Mouse (Mus musculus) midbrain, embryonic 16.5 days (tissue): ENCODE measurements at regions not wholly inside any gene's neighbourhood (a gene's known extent, or its start where the extent isn't known, plus 50 kb on each side); places are given as distances from the start of the nearest gene placed in this dataset.

Experiments
- ATAC-seq: fragments of 200-750 bp; cut with Nextera tagmentation; 2 replicates; pipeline ENCODE4 v1.8.0; 2017; ENCODE audit warnings: moderate TSS enrichment
- H3K27ac ChIP-seq: fragments of 300-500 bp; sonication (generic); 2 replicates; pipeline ENCODE4 v1.5.1; 2014; ENCODE audit warnings: mild to moderate bottlenecking, low read length, mixed read lengths
- H3K27me3 ChIP-seq: fragments of 300-500 bp; sonication (generic); 2 replicates; pipeline ENCODE4 v1.6.1; 2014; ENCODE audit warnings: low read depth, low read length, mixed read lengths; ENCODE audit not compliant: control insufficient read depth, insufficient read depth
- H3K36me3 ChIP-seq: fragments of 300-500 bp; sonication (generic); 2 replicates; pipeline ENCODE4 v1.6.1; 2014; ENCODE audit warnings: mild to moderate bottlenecking, low read length, moderate library complexity, mixed read lengths; ENCODE audit not compliant: control insufficient read depth, insufficient read depth
- H3K4me1 ChIP-seq: fragments of 300-500 bp; sonication (generic); 2 replicates; pipeline ENCODE4 v1.6.1; 2014; ENCODE audit warnings: mild to moderate bottlenecking, low read length, mixed read lengths; ENCODE audit not compliant: control insufficient read depth, insufficient read depth
- H3K4me2 ChIP-seq: fragments of 300-500 bp; sonication (generic); 2 replicates; pipeline ENCODE4 v1.6.1; 2014; ENCODE audit warnings: mild to moderate bottlenecking, low read length, mixed read lengths
- H3K4me3 ChIP-seq: fragments of 300-500 bp; sonication (generic); 2 replicates; pipeline ENCODE4 v1.5.1; 2014; ENCODE audit warnings: low read depth, mild to moderate bottlenecking, low read length, moderate library complexity, mixed read lengths
- H3K9ac ChIP-seq: fragments of 300-500 bp; sonication (generic); 2 replicates; pipeline ENCODE4 v1.6.1; 2014; ENCODE audit warnings: low read depth, low read length, mixed read lengths
- H3K9me3 ChIP-seq: fragments of 300-500 bp; sonication (generic); replicated peaks from 2 replicates; pipeline ENCODE4 v1.6.1; 2014; ENCODE audit warnings: mild to moderate bottlenecking, low read length, mixed read lengths; ENCODE audit not compliant: control insufficient read depth, poor library complexity, severe bottlenecking
- WGBS: fragments of 180-500 bp; shearing (Covaris S2); extraction: QIAGEN DNeasy Blood & Tissue Kit; methylation state at CpG from one replicate; pipeline ENCODE4 v1.1.7; 2014; 5-methylcytosine and 5-hydroxymethylcytosine counted together

- Histone ChIP-seq H3K9ac (no peak overlapping the region), H3K27me3 (no peaks in the 10 kb centered on the region), H3K4me3 (no peak overlapping the region), H3K4me2 (no peak overlapping the region), H3K4me1 (peaks cover 11% of the 10 kb centered on the region), H3K27ac (peak overlapping the region; percentile 43; the same call in 1 of the 2 replicates), H3K36me3 (no peaks in the 10 kb centered on the region), H3K9me3 (no peaks in the 10 kb centered on the region)
- ATAC-seq = no peak
- 51% methylated on average over 8 of the region's 8 CpGs for WGBS
Measured at GRCm38 (mm10) chr17:9927724-9928123, 258.2 kb upstream of the Pabpc6 start.

- Histone ChIP-seq H3K27ac (no peak overlapping the region), H3K4me3 (no peak overlapping the region), H3K9ac (no peak overlapping the region), H3K27me3 (no peaks in the 10 kb centered on the region), H3K9me3 (no peaks in the 10 kb centered on the region), H3K4me2 (no peak overlapping the region), H3K4me1 (peaks cover 11% of the 10 kb centered on the region), H3K36me3 (no peaks in the 10 kb centered on the region)
- no peak for ATAC-seq
- WGBS = 60% methylated on average over 4 of the region's 4 CpGs
Measured at GRCm38 (mm10) chr17:9926308-9926707, 256.8 kb upstream of the Pabpc6 start.

- Histone ChIP-seq H3K36me3 (no peaks in the 10 kb centered on the region), H3K4me1 (no peaks in the 10 kb centered on the region), H3K4me3 (no peak overlapping the region), H3K9me3 (no peaks in the 10 kb centered on the region), H3K4me2 (no peak overlapping the region), H3K27me3 (no peaks in the 10 kb centered on the region), H3K9ac (no peak overlapping the region), H3K27ac (no peak overlapping the region)
- 88% methylated on average over 2 of the region's 2 CpGs for WGBS
- no peak for ATAC-seq
Measured at GRCm38 (mm10) chr17:9921326-9921725, 251.8 kb upstream of the Pabpc6 start.

GRCm38 (mm10) chr17:9917031-9917430 is 247.5 kb upstream of the Pabpc6 start:
- WGBS = 35% methylated on average over 2 of the region's 2 CpGs
- ATAC-seq = no peak
- no peak overlapping the region for H3K4me2 ChIP-seq
- no peak overlapping the region for H3K27ac ChIP-seq
- H3K4me3 ChIP-seq = no peak overlapping the region
- H3K36me3 ChIP-seq = no peaks in the 10 kb centered on the region
- 0 out of 2 replicates have a peak, but pooled peaks cover 2% of the 10 kb centered on the region for H3K4me1 ChIP-seq
- no peaks in the 10 kb centered on the region for H3K9me3 ChIP-seq
- H3K9ac ChIP-seq = no peak overlapping the region
- no peaks in the 10 kb centered on the region; the same call in 1 of the 2 replicates for H3K27me3 ChIP-seq

GRCm38 (mm10) chr17:9910856-9911255 is 241.3 kb upstream of the Pabpc6 start:
- Histone ChIP-seq H3K27ac (no peak overlapping the region), H3K4me1 (peaks cover 11% of the 10 kb centered on the region), H3K9me3 (no peaks in the 10 kb centered on the region), H3K36me3 (no peaks in the 10 kb centered on the region), H3K4me3 (no peak overlapping the region), H3K4me2 (no peak overlapping the region), H3K27me3 (no peaks in the 10 kb centered on the region; the same call in 1 of the 2 replicates), H3K9ac (no peak overlapping the region)
- WGBS = 95% methylated on average over 2 of the region's 2 CpGs
- ATAC-seq = no peak

- no peak for ATAC-seq
- Histone ChIP-seq H3K4me1 (peaks cover 25% of the 10 kb centered on the region), H3K27ac (peak overlapping the region; percentile 89), H3K9ac (no peak overlapping the region), H3K4me3 (no peak overlapping the region), H3K9me3 (no peaks in the 10 kb centered on the region), H3K36me3 (no peaks in the 10 kb centered on the region), H3K4me2 (no peak overlapping the region), H3K27me3 (no peaks in the 10 kb centered on the region)
- WGBS = 28% methylated on average over 1 of the region's 1 CpGs
Measured at GRCm38 (mm10) chr17:9907077-9907476, 237.6 kb upstream of the Pabpc6 start.

GRCm38 (mm10) chr17:9905501-9906462 is 236.3 kb upstream of the Pabpc6 start:
- Histone ChIP-seq H3K4me3 (peak overlapping the region; percentile 9; the same call in 1 of the 2 replicates), H3K9ac (no peak overlapping the region; the same call in 1 of the 2 replicates)
- WGBS = 0% methylated on average over 12 of the region's 12 CpGs

GRCm38 (mm10) chr17:9904525-9904991 is 235.0 kb upstream of the Pabpc6 start:
- H3K4me3 ChIP-seq = no peak overlapping the region
- no peaks in the 10 kb centered on the region for H3K27me3 ChIP-seq
- no peaks in the 10 kb centered on the region for H3K36me3 ChIP-seq
- no peak for ATAC-seq
- H3K9ac ChIP-seq = peak overlapping the region; percentile 50; the same call in 1 of the 2 replicates
- WGBS = 7% methylated on average over 6 of the region's 6 CpGs
- H3K4me1 ChIP-seq = peaks cover 25% of the 10 kb centered on the region
- H3K4me2 ChIP-seq = 0 out of 2 replicates have a peak overlapping the region, but pooled peaks have one; percentile 8
- peak overlapping the region; percentile 89 for H3K27ac ChIP-seq
- H3K9me3 ChIP-seq = no peaks in the 10 kb centered on the region

More at GRCm38 (mm10) chr17:9905501-9906462, 236.3 kb upstream of the Pabpc6 start:
- peak overlapping the region; percentile 89 for H3K27ac ChIP-seq
- ATAC-seq = peak; percentile 90
- no peaks in the 10 kb centered on the region for H3K36me3 ChIP-seq
- H3K27me3 ChIP-seq = no peaks in the 10 kb centered on the region
- no peaks in the 10 kb centered on the region for H3K9me3 ChIP-seq
- H3K4me2 ChIP-seq = peak overlapping the region; percentile 49
- peaks cover 25% of the 10 kb centered on the region for H3K4me1 ChIP-seq

GRCm38 (mm10) chr17:9903313-9903712 is 233.8 kb upstream of the Pabpc6 start:
- H3K4me2 ChIP-seq = no peak overlapping the region
- H3K27me3 ChIP-seq = no peaks in the 10 kb centered on the region
- no peaks in the 10 kb centered on the region for H3K36me3 ChIP-seq
- H3K9me3 ChIP-seq = no peaks in the 10 kb centered on the region
- no peak for ATAC-seq
- H3K9ac ChIP-seq = no peak overlapping the region
- peaks cover 25% of the 10 kb centered on the region for H3K4me1 ChIP-seq
- H3K4me3 ChIP-seq = no peak overlapping the region
- 40% methylated on average over 4 of the region's 4 CpGs for WGBS
- H3K27ac ChIP-seq = peak overlapping the region; percentile 89; the same call in 1 of the 2 replicates
